Mouse (Mus musculus): ENCODE data around the gene Sync.

- TF ChIP-seq CTCF (IDR thresholded peaks at IDR 0.05; ENCODE audit: control insufficient read depth, insufficient read depth, low read length) (no peak), POLR2A (IDR thresholded peaks at IDR 0.05; ENCODE audit: borderline replicate concordance, control insufficient read depth, low read depth, low read length) (no peak)
Observed at GRCm38 (mm10) chr4:129342705-129343104, 55.3 kb downstream of the Sync start.
